Mouse (Mus musculus) monocyte, adult 2 months (primary cell): ENCODE results near the gene Aff3.

Source experiments
- DNase-seq, 2 experiments: peaks; one replicate each; pipeline ENCODE4 v3.0.0; 2022; ENCODE audit warnings: low spot score in 2 of 2, low read depth in 1 of 2

The Aff3 gene

DNA sequence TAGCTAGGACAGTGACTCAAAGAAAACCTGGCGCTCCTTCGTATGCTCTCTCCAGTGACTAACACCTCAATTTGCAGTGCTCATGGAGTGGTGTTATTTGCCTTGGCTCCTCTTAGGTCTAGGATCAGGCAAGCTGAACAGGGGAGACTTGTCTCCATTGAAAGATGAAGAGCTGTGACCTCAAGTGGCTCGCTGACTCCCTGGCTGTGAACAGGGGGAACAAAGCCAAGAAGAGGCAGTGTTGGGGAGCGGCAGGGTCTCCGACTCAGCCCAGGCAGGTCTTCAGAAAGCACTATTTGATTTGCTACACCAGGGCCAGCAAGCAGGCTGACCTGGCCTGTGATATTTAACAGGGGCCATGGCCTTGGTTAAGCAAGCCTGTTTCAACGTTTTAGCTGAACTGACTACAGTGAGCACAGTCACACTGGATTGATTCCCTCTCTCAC is 423.5 kb downstream of the Aff3 start:
- no peak for DNase-seq

DNA sequence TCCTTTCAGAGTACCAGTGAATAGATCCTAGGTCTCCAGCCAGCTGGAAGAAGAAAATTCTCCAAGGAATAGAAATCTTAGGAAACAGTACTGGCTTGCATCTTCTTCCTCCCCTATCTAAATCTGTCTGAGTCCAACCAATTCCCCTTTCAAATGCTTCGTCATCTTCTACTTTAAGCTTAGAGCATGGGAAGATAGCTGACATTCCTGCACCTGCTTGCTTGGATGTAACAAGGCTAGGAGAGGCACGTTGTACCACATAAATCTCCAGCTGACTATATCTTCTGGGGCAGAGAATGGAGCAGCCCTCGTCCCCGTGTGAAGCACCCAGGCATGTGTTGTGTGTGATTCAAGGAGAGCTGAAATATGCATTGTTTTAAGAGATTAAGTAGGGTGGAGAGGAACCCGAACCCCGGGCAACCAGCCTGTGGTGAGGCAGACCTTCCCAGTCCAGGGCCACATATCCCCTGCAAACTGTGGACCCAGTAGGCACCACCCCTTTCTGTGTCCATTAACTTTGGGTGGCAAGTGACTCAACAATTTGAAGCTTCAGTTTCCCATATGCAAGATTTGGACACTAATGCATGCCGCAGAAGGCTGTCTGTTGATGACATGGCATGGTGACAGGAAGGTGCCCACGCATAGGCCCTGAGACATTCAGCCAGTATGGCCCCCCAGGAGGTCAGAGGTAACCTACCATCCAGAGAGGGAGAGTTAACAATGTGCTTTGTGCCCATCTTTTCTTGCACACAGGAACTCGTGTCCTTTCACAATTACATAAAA is 424.1 kb downstream of the Aff3 start:
- no peak for DNase-seq

DNA sequence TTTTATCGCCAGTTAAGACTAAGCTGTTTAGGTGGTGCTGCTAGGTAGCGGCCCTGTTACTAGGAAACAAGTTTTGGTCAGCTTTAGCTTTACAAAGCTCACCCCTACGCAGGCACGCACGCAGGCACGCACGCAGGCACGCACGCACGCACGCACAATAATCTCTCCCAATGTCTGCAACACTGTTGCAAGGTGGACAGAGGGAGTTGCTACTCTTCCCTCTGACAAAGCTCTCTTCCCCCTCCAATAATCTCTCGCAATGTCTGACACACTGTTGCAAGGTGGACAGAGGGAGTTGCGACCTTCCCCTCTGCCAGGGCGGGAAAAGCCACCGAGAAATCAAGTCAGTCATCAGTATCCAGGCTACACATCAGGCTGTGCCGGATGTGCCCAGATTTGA is 425.2 kb downstream of the Aff3 start:
- no peak for DNase-seq

DNA sequence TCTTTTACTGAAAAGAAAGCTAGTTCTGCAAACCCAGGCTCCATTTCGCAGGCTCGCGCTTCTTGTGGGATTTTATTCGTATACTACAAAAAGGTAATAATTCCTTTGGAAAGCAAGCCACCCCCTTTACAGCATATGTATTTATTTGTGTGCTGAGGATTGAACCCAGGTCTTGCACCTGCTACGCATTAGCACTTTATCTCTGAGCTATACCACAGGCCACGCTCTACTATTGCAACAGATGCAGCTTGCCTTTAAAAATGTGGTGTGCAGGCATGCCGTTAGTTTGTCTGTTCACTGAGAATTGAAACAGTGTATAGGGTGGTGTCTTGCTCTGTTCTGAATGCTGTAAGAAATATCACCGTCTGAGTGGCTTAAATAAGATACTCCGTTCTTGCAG is 426.9 kb downstream of the Aff3 start:
- no peak for DNase-seq

DNA sequence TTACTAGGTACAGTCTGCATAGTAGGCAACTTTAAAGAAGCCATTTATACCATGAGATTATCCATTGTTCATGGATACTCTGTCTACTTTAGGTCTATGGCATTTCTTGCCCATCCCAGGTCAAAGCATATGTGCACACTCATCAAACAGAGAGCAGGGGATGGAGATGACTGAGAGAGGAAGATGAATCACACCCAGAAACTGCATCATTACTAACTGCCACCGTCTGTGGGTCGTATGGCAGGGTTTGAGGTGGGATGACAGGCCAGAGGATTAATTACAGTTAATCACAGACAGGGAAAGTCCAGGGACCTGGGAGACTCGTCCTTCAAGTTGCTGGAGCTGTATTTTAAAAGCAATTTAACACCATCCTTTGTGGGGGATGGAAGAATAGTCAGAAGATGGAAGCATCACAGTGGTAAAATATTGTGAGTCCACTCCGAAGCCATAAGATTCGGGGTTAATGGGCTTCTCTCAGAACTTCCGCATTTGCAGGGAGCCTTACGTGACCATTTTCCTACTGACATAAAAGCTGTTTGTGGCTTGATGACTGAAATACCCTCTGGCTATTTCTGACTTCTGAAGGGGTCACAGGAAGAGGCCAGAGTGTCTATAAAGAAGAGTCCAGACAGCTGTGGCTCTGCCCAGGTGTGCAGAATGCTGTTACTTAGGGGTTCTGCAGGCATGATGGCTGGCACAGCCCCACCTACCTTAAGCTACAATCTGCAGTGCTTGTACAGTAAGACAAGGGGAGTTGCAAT is 427.5 kb downstream of the Aff3 start:
- DNase-seq, result no peak

DNA sequence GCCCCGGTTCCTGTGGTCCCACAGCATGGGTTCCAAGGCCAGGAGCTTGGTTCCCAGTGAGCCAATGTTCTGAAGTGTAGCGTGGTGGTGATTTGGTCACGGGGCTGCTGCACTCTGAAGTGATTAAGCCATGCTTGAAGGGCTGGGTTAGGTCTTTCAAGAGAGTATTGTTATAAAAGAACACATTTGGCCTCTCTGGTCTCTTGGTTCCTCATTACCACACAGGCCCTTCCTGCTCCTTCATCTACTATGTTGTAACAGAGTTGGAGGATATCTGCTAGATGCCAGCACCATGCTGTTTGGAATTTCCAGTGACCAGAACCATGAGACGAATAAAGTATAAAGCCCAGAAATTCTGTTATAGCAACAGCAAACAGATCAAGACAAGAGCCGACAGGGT is 431.6 kb downstream of the Aff3 start:
- no peak for DNase-seq

DNA sequence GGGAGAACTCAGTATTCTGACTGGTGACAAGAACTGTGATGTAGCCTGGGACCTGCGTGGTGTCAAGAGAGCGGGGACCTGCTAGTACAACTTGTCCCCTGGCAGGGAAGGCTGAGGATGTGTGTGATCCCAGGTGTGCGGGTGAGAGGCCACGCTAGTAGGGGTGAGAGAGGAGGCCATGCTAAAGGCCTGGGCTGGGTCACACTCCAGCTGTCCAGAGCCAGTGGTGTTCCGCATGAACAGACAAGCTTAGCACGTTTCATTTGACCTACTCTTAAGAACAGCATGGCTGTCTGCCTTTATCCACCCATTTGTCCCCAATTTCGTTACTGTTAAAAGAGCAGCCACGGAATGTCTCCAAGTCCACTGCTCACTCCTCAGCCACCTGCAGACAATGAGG is 434.7 kb downstream of the Aff3 start:
- no peak for DNase-seq

DNA sequence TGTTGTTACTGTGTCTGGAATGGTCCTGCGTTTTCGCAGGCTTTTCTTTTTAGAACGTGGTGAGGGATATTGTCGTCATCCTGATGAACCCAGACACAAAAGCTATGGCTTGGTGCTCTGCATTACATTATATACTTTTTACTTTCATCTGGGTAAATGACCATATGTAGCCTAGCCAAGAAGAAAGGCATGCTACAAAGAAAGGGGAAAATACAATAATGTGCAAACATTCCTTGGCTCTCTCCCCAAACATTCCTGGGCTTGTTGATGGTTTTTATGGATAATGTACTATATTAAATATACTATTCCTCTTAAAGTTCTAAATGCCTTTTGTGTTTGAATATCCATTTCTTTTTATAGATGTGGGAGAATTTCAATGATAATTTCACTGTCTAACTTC is 435.9 kb downstream of the Aff3 start:
- DNase-seq, result no peak

DNA sequence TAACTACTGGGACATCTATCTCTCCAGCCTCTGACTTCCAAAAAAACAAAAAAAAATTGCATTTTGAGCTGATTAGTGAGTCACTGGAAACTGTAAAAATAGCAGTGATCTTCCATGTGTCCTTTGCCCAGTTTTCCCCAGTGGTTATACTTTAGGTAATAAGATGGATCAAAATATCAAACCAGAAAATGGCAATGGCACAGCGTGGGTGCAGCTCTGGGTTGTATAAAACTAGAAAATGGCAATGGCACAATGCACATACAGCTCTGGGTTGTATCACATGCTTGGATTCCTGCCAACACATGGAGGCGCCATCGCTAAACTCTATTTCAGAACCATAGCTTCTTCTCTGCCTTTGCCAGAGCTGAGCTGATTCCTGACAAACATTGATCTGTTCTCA is 439.6 kb downstream of the Aff3 start:
- no peak for DNase-seq

DNA sequence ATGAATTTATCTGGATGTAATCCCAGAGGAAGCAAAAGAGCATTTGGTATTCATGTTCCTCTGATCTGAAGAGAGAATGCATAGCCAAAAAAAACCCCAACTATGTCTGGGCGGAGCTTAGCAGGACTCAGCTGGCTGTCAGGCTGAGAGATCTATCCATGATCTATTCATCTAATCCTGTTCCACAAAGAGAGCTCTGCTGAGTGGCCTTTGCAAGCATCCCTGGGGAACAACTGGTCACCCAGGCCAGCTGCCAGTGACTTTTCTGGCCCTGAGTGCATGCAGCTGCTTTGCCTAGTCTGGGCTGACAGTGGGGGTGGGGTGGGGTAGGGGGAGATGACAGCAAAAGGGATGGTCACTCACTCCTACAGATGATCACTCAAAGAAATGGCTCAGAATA is 442.6 kb downstream of the Aff3 start:
- no peak for DNase-seq

DNA sequence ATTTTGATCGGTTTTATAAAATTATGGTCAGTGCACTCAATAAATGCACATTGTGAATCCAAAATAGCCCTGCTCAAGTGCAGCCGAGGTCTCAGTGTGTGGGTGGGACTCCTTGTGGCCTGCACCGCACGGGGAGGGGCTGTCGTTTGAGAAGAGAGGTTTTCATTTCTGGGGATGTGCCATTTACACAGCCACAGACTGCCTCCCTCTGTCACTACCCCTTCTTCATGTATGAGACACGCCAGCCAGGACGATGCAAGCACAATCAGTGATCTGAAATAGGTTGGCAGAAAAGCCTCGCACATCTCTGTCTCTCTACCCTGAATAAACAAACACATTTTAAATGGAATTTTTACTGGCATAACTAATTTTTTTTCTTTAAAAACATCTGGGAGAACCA is 443.3 kb downstream of the Aff3 start:
- no peak for DNase-seq

DNA sequence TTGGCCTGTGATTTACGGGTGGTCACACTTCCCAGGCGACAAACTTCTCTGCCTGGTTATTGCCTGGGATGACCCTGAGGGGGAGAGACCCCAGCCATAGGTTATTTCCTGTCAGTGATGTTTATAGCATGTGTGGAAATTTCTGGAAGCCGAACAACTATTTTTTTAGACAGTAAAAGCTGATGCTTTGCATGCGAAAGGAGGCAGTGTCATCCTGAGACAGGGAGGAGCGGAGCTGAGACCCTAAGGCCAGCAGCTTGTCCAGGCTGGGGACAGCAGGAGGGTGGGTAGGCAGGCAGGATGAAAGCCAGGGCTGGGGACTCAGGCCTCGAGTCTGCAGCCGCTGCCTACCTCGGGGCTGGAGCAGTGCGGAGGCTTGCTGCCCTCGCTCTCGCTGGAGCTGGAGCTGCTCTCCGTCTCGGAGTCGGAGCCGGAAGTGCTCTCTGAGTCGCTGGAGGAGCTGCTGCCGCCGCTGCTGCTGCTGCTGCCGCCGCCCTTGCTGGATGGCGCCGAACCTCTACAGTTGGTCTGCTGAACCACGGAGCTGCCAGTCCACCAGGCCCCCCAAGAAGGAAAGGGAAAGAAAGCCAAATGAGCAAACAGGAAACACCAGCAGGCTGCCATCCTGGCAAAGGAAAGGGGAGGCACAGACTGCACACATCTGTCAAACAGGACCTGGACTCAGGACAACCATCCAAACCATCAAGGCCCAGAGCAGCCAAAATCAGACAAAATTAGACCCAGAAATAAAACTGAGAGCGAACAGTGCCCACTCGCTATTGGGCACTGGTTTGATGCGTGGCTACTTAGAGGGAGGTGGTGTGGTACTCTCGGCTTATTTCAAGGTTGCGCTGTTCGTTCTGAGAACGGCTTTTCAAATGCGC is 446.6 kb downstream of the Aff3 start:
- DNase-seq, result no peak

DNA sequence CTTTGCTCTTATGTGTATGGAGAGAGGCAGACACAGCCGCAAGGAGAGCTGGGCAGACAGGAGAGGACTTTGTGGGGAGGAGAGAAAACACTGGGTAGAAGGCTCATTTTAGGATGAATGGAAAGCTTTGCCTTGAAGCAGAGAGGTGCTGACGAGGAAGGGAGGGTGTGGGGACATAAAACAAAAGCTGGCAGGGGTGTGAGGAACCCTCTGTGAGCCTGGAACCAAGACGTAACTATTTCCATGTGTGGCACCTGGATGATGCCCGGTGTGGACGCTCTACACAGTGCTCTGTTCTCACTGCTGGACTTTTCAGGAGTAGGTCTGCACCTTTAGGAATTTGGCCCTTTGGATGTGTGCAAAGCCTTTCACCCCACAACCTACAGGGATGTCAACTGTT is 447.7 kb downstream of the Aff3 start:
- DNase-seq, result no peak

DNA sequence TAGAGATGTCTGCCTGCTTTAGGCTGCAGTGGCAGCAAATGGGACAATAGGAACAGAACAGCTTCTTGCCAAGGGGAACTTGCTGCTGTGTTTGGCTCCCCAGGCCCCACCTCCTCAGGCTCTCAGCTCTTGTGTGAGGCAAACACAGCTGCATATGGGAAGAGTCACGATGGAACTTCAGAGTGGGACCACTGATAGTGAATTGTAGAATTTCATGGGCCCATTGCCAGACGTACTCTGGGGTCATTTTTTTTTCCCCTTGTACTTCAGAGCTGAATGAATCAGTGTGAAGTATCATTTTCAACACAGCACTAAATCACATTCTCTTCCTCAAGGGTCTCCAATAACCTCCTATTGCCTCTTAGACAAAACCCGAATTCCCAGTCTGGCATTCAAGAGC is 451.4 kb downstream of the Aff3 start:
- DNase-seq, result no peak

DNA sequence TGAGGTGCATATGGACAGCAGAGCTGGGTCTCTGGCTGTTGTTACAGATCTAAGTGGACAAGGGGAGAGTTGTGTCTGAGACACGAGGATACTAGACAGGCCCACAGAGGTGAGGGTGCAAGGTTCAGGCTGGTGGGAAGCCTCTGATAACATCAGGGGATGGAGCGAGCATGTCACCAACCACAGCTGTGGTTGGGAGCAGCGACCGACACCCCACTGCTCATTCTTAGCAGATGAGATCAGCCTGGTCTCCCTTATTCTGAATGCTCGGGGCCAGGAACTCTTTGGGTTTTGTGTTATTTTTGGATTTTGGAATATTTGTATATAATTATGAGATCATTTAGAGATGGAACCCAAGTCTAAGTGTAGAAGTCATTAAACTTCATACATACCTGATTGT is 452.4 kb downstream of the Aff3 start:
- no peak for DNase-seq

DNA sequence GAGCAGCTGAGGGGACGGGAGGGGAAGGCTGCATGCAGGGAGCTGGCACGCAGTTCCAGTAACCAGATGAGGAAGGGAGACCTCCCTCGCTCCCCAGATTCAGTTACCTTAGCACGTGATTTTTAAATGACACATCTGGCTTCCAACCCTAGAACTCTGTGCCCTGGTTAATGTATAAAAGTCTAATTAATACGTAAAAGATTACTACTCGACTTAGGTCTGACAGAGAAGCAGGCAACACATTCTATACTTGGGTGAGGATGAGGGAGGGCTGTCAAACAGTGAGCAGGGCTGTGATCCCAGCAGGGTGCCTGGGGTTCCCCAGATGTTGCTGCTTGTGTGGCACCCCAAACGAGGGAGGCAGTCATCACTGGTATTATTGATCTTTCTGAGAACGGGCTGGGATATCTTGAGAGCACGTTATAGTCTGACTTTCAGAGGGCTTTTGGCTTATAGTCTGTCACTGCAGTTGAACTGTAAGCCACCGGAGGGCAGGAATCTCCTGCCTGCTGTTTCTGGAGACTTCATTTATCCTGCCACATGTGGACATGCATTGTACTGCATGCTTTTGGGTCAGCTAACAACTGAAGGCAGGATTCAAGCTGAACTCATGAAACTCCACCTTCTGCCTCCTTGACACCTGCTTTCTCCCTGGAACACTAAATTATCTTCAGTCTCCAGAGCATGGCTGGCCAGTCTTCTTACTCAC is 462.1 kb downstream of the Aff3 start:
- DNase-seq, result no peak

DNA sequence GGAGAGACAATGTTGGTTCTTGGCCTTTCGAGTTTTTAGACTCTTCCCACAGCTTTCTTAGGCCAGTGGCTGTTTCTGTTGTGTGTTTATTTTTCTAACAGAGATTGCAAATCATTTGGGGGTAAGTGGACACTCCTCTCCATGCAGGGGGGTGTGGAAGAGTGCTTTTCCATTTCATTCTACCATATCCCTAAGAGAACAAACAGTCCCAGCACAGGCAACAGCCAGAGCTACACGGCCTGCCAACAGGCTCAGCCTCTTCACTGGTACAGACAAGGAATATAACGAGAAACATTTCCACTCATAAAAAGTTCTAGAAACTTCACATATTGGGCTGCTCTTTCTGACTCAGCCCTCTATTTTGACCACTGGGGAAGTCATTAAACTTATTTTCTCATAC is 463.0 kb downstream of the Aff3 start:
- DNase-seq, result no peak

DNA sequence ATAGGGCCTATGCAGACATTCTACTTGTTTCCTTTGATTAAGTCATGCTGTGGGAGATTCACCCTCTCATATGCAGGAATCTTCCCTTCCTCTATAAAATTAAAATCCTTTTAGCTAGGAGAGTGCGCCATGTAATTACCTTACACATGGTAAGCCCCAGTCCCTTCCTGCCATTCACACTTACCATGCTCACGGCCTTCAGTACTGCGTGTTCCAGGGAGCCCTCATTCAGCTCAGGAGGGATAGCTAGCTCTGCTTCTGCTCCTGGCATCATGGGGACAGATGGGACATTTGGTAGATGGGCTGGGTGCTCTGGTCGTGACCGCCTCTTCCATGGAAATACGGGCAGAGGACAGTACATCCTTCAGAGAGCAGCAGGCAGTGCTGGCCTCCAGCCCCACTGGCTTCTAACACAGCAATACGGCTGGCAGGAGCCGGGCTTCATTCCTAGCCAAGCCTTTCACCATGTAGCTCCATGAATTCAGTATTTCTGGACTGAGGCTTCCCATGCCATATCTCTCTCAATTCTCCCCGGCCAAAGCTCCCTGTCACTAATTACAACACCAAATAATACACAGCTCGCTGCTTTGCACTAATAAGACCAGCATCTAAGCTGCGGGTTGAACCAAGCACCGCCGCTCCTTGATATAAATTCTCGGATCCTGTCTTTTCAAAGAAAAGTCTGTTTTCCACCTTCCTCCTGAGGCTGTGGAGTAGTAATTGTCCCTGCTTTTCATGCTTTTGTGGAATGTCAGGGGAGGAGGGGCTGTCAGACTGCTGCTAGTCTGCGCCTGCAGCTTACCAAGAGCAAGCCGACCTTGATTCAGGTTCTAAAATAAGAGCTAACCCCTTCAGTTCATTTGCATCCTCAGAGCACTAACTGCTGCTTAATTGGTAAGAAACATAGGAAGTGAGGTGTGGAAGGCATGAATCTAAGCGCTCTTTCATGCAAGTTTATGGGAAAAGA is 464.8 kb downstream of the Aff3 start:
- no peak for DNase-seq

DNA sequence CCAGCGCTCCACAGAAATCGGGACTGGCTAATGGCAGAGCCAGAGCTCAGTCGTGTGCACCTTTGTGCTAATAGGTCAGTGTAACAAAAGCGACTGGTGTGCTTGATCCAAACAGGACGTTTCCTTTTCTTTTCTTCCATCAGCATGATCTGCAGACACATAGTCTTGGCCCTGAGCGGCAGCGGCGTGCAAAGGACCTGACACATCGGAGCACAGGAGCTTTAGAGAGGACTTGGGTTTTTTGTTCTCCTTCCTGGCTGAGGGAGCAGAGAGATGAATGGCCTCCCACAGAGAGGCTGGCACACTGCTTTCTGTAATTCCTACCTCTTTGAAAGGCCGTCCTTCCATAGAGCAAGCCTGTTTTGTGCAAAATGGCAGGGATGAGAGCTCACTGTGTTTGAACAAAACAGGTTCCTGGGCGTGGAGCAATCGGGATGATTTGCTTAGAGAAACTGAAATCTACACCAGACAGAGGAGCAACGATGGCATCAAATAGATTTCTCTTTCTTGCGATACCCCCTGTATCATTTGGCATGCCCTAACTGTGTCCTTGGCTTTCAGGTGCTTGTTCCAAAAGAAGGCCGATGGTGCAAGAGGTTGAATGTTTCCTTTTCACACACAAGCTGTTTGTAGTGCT is 466.2 kb downstream of the Aff3 start:
- DNase-seq, result no peak
